Mouse (Mus musculus) cerebellum, postnatal 25 days (tissue): Measurements from ENCODE around the gene Pkp4.

Experiments
- DNase-seq, 2 experiments: peaks; one replicate each; pipeline ENCODE4 v3.0.0; 2021; ENCODE audit warnings: mixed read lengths in 2 of 2

Gene Pkp4

GRCm38 (mm10) chr2:59272713-59273112 is 112.1 kb downstream of the Pkp4 start:
- DNase-seq: peak in 1 of 2 experiments; percentile 49

- no peak for DNase-seq
Measured at GRCm38 (mm10) chr2:59280914-59281562, 120.4 kb downstream of the Pkp4 start.

GRCm38 (mm10) chr2:59282966-59283365 is 122.3 kb downstream of the Pkp4 start:
- no peak for DNase-seq

- DNase-seq: no peak
Measured at GRCm38 (mm10) chr2:59284216-59284615, 123.6 kb downstream of the Pkp4 start.

- DNase-seq: no peak
Measured at GRCm38 (mm10) chr2:59284734-59285490, 124.3 kb downstream of the Pkp4 start.

GRCm38 (mm10) chr2:59285581-59285980 is 124.9 kb downstream of the Pkp4 start:
- DNase-seq: no peak

- peak; percentile 86 to 89 for DNase-seq
Measured at GRCm38 (mm10) chr2:59286247-59286646, 125.6 kb downstream of the Pkp4 start.

- DNase-seq: no peak
Measured at GRCm38 (mm10) chr2:59287630-59288029, 127.0 kb downstream of the Pkp4 start.

- no peak for DNase-seq
Measured at GRCm38 (mm10) chr2:59289411-59289810, 128.8 kb downstream of the Pkp4 start.

GRCm38 (mm10) chr2:59290391-59290790 is 129.7 kb downstream of the Pkp4 start:
- DNase-seq: no peak

GRCm38 (mm10) chr2:59299831-59300230 is 139.2 kb downstream of the Pkp4 start:
- DNase-seq: no peak

GRCm38 (mm10) chr2:59301671-59302070 is 141.0 kb downstream of the Pkp4 start:
- DNase-seq: peak in 1 of 2 experiments; percentile 25

- no peak for DNase-seq
Measured at GRCm38 (mm10) chr2:59302430-59302829, 141.8 kb downstream of the Pkp4 start.

- DNase-seq: no peak
Measured at GRCm38 (mm10) chr2:59303530-59304063, 142.9 kb downstream of the Pkp4 start.

GRCm38 (mm10) chr2:59307302-59307701 is 146.7 kb downstream of the Pkp4 start:
- no peak for DNase-seq

- no peak for DNase-seq
Measured at GRCm38 (mm10) chr2:59308055-59308454, 147.4 kb downstream of the Pkp4 start.

GRCm38 (mm10) chr2:59313293-59313692 is 152.6 kb downstream of the Pkp4 start:
- no peak for DNase-seq

GRCm38 (mm10) chr2:59318631-59319030 is 158.0 kb downstream of the Pkp4 start:
- DNase-seq: no peak

GRCm38 (mm10) chr2:59327946-59328345 is 167.3 kb downstream of the Pkp4 start:
- no peak for DNase-seq

GRCm38 (mm10) chr2:59331093-59331492 is 170.4 kb downstream of the Pkp4 start:
- DNase-seq: peak in 1 of 2 experiments; percentile 7

- DNase-seq: peak in 1 of 2 experiments; percentile 8
Measured at GRCm38 (mm10) chr2:59332523-59332922, 171.9 kb downstream of the Pkp4 start.

- peak; percentile 47 to 51 for DNase-seq
Measured at GRCm38 (mm10) chr2:59338501-59338900, 177.9 kb downstream of the Pkp4 start.

GRCm38 (mm10) chr2:59338926-59339325 is 178.3 kb downstream of the Pkp4 start:
- peak; percentile 56 to 57 for DNase-seq
